Mouse (Mus musculus) testis, adult 2 months (tissue): ENCODE data around the gene Mbtd1.

ENCODE experiments used
- CTCF ChIP-seq: fragments of 200-500 bp; IDR thresholded peaks from 2 replicates; pipeline ENCODE4 v1.5.1; 2012; ENCODE audit warnings: low read depth, mild to moderate bottlenecking, inconsistent platforms, low read length, moderate library complexity; ENCODE audit not compliant: control insufficient read depth, insufficient read depth, insufficient replicate concordance
- POLR2A ChIP-seq: fragments of 200-500 bp; IDR thresholded peaks from 2 replicates; pipeline ENCODE4 v1.6.1; 2012; ENCODE audit warnings: low read depth, mild to moderate bottlenecking, inconsistent platforms, low read length, moderate library complexity; ENCODE audit not compliant: control insufficient read depth

DNA sequence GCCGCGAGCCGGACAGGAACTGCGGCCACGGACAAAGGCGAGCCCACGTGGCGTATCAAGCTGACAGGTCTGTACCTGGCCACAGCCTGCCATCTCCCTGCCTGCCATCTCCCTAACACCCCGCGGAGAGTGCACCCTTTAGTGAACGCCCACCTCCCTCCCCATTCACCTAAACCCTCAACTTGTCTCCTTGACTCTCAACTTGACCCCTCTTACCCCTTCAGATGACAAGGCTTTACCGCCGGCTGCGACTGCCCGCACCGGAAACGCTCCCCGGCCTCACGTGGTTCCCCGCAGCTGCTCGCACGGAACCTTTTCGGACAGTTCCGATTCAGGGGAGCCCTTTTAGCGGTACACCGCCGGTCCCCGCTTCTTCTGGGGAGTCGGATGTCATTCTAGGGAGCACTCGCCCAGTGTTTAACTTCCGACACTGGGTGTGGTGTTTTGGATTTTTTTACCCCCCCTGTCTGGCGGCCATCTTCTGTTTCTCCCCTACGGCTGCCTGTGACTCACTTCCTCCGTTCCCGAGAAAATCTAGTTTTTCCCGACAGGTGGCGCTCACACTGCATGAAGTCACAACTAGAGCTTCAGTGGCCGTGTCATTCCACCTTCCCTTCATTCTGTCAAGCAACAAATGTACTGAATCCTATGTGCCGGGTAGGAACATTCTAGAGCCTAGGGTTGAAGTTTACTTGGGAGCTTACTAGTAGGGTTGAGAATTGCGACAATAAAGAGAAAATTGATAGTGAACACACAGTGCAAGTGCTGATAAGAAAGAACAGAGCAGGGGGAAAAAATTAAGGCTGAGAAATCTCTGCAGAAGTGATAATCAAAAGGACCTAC lies 82.6 kb downstream of the Mbtd1 start, which contains the start of the genes Gm20390 and Nme1:
- TF ChIP-seq CTCF: peak; percentile 69; the same call in 1 of the 2 replicates
- peak; percentile 51; the same call in 1 of the 2 replicates for TF ChIP-seq POLR2A
